Mouse (Mus musculus) olfactory bulb, adult 2 months (tissue): ENCODE measurements around the gene Lrmp. TPM values are rescaled to one million over a fixed set of nuclear protein-coding genes. Genes with fewer than 3 reads are reported as not detected.
"Not testable (repeated sequence)": the region's sequence is repeated elsewhere in the genome, so short reads cannot be mapped to it uniquely, and the experiment has no call there.

ENCODE experiments used
- H3K27ac ChIP-seq: fragments of 200-500 bp; 2 replicates; pipeline ENCODE4 v1.5.1; 2012; ENCODE audit warnings: low read depth, low read length; ENCODE audit not compliant: insufficient read depth
- H3K4me1 ChIP-seq: fragments of 200-500 bp; 2 replicates; pipeline ENCODE4 v1.6.1; 2012; ENCODE audit warnings: low read length; ENCODE audit not compliant: control insufficient read depth, insufficient read depth
- H3K4me3 ChIP-seq: fragments of 200-500 bp; 2 replicates; pipeline ENCODE4 v1.5.1; 2012; ENCODE audit warnings: mild to moderate bottlenecking, low read depth, low read length, moderate library complexity; ENCODE audit not compliant: insufficient read depth
- CTCF ChIP-seq: fragments of 200-500 bp; IDR thresholded peaks from 2 replicates; pipeline ENCODE4 v1.5.1; 2012; ENCODE audit warnings: low read depth, mild to moderate bottlenecking, low read length, moderate library complexity; ENCODE audit not compliant: insufficient read depth
- POLR2A ChIP-seq: fragments of 200-500 bp; IDR thresholded peaks from 2 replicates; pipeline ENCODE4 v1.6.1; 2012; ENCODE audit warnings: mild to moderate bottlenecking, low read depth, low read length, moderate library complexity; ENCODE audit not compliant: insufficient read depth
- WGBS: fragments of 180-500 bp; shearing (Covaris S2); methylation state at CpG from one replicate; pipeline ENCODE4 v1.1.7; 2018; 5-methylcytosine and 5-hydroxymethylcytosine counted together
- polyA plus RNA-seq: library from polyadenylated mRNA; stranded (reverse); fragments of >200 nt; gene quantifications from 2 replicates; pipeline ENCODE4 v1.2.4, GENCODE M21; 2012; ENCODE audit warnings: low replicate concordance; ENCODE audit not compliant: missing spikeins, insufficient read depth, insufficient read length

Lrmp gene
- polyA plus RNA-seq, 1 experiment: 343 TPM

GRCm38 (mm10) chr6:145129563-145129962, 14.1 kb downstream of the Lrmp start:
- 86% methylated on average over 4 of the region's 4 CpGs for WGBS
- no peak overlapping the region for H3K27ac ChIP-seq
- H3K4me3 ChIP-seq: no peak overlapping the region
- no peaks in the 10 kb centered on the region for H3K4me1 ChIP-seq
- no peak for TF ChIP-seq POLR2A
- no peak for TF ChIP-seq CTCF

DNA sequence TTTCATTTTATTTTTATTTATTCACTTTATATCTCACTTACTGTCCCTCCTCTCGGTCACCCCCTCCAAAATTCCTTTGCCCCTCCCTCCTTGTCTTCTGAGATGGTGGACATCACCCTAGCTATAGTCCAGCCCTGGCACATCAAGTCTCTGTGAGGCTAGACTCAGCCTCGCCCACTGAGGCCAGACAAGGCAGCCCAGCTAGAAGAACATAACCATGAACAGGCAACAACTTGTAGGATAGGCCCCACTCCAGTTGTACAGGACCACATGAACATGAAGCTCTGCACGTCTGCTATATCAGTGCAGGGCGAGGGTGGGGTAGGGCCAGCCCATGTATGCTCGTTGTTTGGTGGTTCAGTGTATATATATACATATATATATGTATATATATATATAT, 16.5 kb downstream of the Lrmp start:
- TF ChIP-seq POLR2A (no peak), CTCF (no peak)
- H3K4me3 ChIP-seq: no peak overlapping the region
- whole genome bisulfite sequencing: 92% methylated on average over 5 of the region's 5 CpGs
- no peaks in the 10 kb centered on the region for H3K4me1 ChIP-seq
- no peak overlapping the region for H3K27ac ChIP-seq

DNA sequence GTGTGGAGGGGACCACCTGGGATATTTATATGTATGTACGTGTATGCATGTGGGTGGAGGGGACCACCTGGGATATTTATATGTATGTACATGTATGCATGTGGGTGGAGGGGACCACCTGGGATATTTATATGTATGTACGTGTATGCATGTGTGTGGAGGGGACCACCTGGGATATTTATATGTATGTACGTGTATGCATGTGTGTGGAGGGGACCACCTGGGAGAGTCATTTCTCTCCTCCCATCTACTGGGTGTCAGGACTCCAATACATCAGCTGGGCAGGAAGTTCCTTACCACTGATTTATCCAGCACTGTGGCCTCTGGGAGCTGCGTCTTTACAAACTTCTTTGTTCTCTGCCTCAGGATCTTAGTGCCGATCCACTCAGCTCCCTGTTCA, 17.5 kb downstream of the Lrmp start:
- not testable (repeated sequence) for H3K4me1 ChIP-seq, H3K27ac ChIP-seq, H3K4me3 ChIP-seq
- WGBS: 90% methylated on average over 5 of the region's 5 CpGs

GRCm38 (mm10) chr6:145135295-145135694, 19.8 kb downstream of the Lrmp start:
- no peak for TF ChIP-seq CTCF
- no peak for TF ChIP-seq POLR2A

DNA sequence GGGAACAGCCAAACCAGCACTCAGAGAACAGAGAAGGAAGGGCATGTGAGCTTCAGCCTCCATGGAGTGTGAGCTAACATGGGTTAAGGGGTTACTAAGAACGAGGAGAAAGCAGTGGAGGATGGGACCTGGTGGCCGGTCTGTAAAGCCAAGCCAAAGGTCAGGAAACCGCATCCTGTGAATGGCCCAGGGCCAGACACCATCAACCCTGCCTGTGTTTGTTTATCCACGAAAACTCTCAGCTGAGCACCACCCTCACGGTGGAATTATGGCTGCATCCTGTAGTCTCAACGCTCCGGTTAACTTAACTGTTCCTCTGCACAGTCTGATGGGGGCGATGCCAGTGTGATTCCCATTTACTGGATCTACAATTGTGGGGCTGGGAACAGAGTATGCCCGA, 20.4 kb downstream of the Lrmp start:
- H3K4me3 ChIP-seq: no peak overlapping the region
- 86% methylated on average over 9 of the region's 9 CpGs for WGBS
- H3K4me1 ChIP-seq: no peaks in the 10 kb centered on the region
- TF ChIP-seq POLR2A (no peak), CTCF (no peak)
- H3K27ac ChIP-seq: no peak overlapping the region

More at GRCm38 (mm10) chr6:145135295-145135694, 19.8 kb downstream of the Lrmp start:
- Histone ChIP-seq H3K4me3 (no peak overlapping the region), H3K27ac (no peak overlapping the region), H3K4me1 (no peaks in the 10 kb centered on the region)
- WGBS: 80% methylated on average over 3 of the region's 3 CpGs

GRCm38 (mm10) chr6:145136831-145137230, 21.4 kb downstream of the Lrmp start:
- Histone ChIP-seq H3K4me1 (no peaks in the 10 kb centered on the region), H3K4me3 (no peak overlapping the region), H3K27ac (no peak overlapping the region)
- TF ChIP-seq POLR2A: no peak
- no peak for TF ChIP-seq CTCF
- 86% methylated on average over 5 of the region's 5 CpGs for WGBS

GRCm38 (mm10) chr6:145139236-145139635, 23.8 kb downstream of the Lrmp start:
- Histone ChIP-seq H3K4me3 (no peak overlapping the region), H3K4me1 (no peaks in the 10 kb centered on the region), H3K27ac (no peak overlapping the region)
- WGBS: 93% methylated on average over 13 of the region's 13 CpGs
- TF ChIP-seq POLR2A (no peak), CTCF (no peak)

DNA sequence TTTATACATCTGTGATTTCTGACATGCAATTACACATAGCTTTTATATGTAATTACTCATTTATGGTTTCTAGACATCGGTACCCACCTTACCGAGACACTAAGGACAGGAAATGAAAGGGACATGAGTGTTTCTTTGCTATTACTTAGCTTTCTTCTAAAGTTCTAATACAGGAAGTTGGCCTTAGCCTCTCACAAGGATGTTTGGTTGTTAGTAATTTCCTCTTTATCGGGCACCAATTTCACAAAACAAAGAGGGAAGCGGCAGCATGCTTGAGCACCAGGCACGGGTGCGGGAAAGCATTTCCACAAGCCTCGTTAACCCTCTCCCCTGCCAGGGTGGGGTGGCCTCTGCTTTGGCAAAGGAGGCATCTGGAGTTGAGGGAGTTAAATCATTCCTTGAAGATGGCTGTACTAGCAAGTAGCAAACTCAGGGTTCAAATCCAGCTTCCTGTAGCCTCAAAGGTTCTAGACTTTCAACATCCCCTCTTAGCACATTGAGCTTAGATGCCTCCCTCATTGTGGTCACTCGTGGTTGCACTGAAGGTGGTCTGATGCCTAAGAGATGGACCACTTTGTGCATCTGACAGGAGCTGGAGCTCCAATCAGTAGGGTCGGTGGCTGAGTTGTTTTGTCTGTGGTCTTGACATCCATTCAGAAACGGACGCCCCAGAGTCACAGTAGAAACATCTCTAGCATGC, 24.5 kb downstream of the Lrmp start:
- WGBS: 69% methylated on average over 11 of the region's 11 CpGs
- TF ChIP-seq CTCF: no peak
- no peak for TF ChIP-seq POLR2A
- H3K4me3 ChIP-seq: no peak overlapping the region
- H3K27ac ChIP-seq: no peak overlapping the region
- H3K4me1 ChIP-seq: no peaks in the 10 kb centered on the region

DNA sequence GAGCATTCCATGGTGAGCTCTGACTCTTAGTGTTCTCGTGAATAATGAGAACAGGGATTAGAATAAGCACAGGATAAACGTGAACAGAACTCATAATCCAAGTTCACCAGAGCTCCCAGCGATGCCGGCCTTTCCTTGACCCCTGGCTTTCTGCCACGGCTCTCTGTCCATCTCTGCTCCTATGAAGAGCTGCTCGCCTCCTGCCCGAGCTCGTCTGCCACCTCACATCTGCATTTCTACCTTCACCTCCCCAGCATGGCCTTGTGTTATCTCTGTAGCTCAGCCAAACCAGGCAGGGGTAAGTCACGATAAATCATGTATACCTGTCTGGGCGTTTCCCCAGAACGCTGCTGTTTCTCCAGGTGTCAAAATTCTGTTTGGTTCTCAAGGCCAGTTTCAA, 25.3 kb downstream of the Lrmp start:
- TF ChIP-seq POLR2A: no peak
- no peak for TF ChIP-seq CTCF
- Histone ChIP-seq H3K4me1 (no peaks in the 10 kb centered on the region), H3K27ac (no peak overlapping the region), H3K4me3 (no peak overlapping the region)
- WGBS: 82% methylated on average over 11 of the region's 11 CpGs

- TF ChIP-seq POLR2A (no peak), CTCF (no peak)
- 96% methylated on average over 12 of the region's 12 CpGs for WGBS
These were observed 26.4 kb downstream of the Lrmp start for GRCm38 (mm10) chr6:145141827-145142226.

More at GRCm38 (mm10) chr6:145141827-145142226, 26.4 kb downstream of the Lrmp start:
- Histone ChIP-seq H3K4me1 (no peaks in the 10 kb centered on the region), H3K4me3 (no peak overlapping the region), H3K27ac (no peak overlapping the region)
